Mouse (Mus musculus) kidney, embryonic 14.5 days (tissue): ENCODE results near the gene Lrfn1. TPM values are rescaled to one million over a fixed set of nuclear protein-coding genes. Genes with fewer than 3 reads are reported as not detected.

Source experiments
- polyA plus RNA-seq: library from polyadenylated mRNA; unstranded; fragments of >200 nt; fragmentation: Nextera tagmentation; extraction: Ambion mirVana; gene quantifications from 2 replicates; pipeline ENCODE4 v1.2.1, GENCODE M21; 2014

Lrfn1 gene
- polyA plus RNA-seq, 1 experiment from 2014 or later, result 4.9 TPM

Other genes with a start within 250 kb of the Lrfn1 start
- 2.4 and 7.4 TPM in 2 replicates for gene Eid2, start 184.1 kb upstream of the Lrfn1 start, polyA plus RNA-seq
- gene Eid2b, start 174.2 kb upstream of the Lrfn1 start, polyA plus RNA-seq, result 10.0 and 12.1 TPM in 2 replicates
- 0.26 TPM in 1 of 2 replicates, not detected in the other for gene Selenov, start 160.8 kb upstream of the Lrfn1 start, polyA plus RNA-seq
- gene Dll3, start 149.7 kb upstream of the Lrfn1 start, polyA plus RNA-seq, result 0.51 and 0.93 TPM in 2 replicates
- 165 and 191 TPM in 2 replicates for gene Timm50, start 139.9 kb upstream of the Lrfn1 start, polyA plus RNA-seq
- gene Supt5, start 113.2 kb upstream of the Lrfn1 start, polyA plus RNA-seq, result 46.6 and 84.5 TPM in 2 replicates
- gene Rps16, start 101.3 kb upstream of the Lrfn1 start, polyA plus RNA-seq, result 1,287 and 1,567 TPM in 2 replicates
- gene Plekhg2, start 79.4 kb upstream of the Lrfn1 start, polyA plus RNA-seq, result 52.4 and 70.8 TPM in 2 replicates
- gene Zfp36, start 71.7 kb upstream of the Lrfn1 start, polyA plus RNA-seq, result 8.3 and 10.7 TPM in 2 replicates
- 54.5 and 68.8 TPM in 2 replicates for gene Med29, start 59.3 kb upstream of the Lrfn1 start, polyA plus RNA-seq
- gene Paf1, start 59.0 kb upstream of the Lrfn1 start, polyA plus RNA-seq, result 68.4 and 82.1 TPM in 2 replicates
- 11.8 and 17.9 TPM in 2 replicates for gene Gmfg, start 14.5 kb upstream of the Lrfn1 start, polyA plus RNA-seq
- not detected in 2 replicates for gene Ifnl2, start 58.5 kb downstream of the Lrfn1 start, polyA plus RNA-seq
- gene Ifnl3, start 70.9 kb downstream of the Lrfn1 start, polyA plus RNA-seq, result not detected in 2 replicates
- gene Sycn, start 88.9 kb downstream of the Lrfn1 start, polyA plus RNA-seq, result not detected in 2 replicates
- not detected in 2 replicates for gene Nccrp1, start 95.3 kb downstream of the Lrfn1 start, polyA plus RNA-seq
- 33.3 and 34.9 TPM in 2 replicates for gene Samd4b, start 146.2 kb downstream of the Lrfn1 start, polyA plus RNA-seq
- 48.3 and 60.7 TPM in 2 replicates for gene Pak4, start 146.2 kb downstream of the Lrfn1 start, polyA plus RNA-seq
- not detected in 2 replicates for gene Acp7, start 179.4 kb downstream of the Lrfn1 start, polyA plus RNA-seq
- 5.0 and 5.5 TPM in 2 replicates for gene Fbxo27, start 240.9 kb downstream of the Lrfn1 start, polyA plus RNA-seq